Mouse (Mus musculus) hindbrain, embryonic 10.5 days (tissue): Measurements from ENCODE around the gene Homer1. TPM values are rescaled to one million over a fixed set of nuclear protein-coding genes. Genes with fewer than 3 reads are reported as not detected.

ENCODE experiments used
- DNase-seq: peaks from one replicate; pipeline ENCODE4 v3.0.0-alpha.2; 2017; ENCODE audit warnings: low spot score
- H3K27ac ChIP-seq: fragments of 300-500 bp; sonication (generic); 2 replicates; pipeline ENCODE4 v1.5.1; 2016; ENCODE audit warnings: mild to moderate bottlenecking, moderate library complexity
- H3K27me3 ChIP-seq: fragments of 300-500 bp; sonication (generic); 2 replicates; pipeline ENCODE4 v1.6.1; 2016; ENCODE audit warnings: mild to moderate bottlenecking; ENCODE audit not compliant: poor library complexity, insufficient read depth, severe bottlenecking
- H3K36me3 ChIP-seq: fragments of 300-500 bp; sonication (generic); 2 replicates; pipeline ENCODE4 v1.6.1; 2016; ENCODE audit warnings: mild to moderate bottlenecking, moderate library complexity
- H3K4me1 ChIP-seq: fragments of 300-500 bp; sonication (generic); replicated peaks from 2 replicates; pipeline ENCODE4 v1.6.1; 2016; ENCODE audit warnings: mild to moderate bottlenecking
- H3K4me3 ChIP-seq: fragments of 300-500 bp; sonication (generic); 2 replicates; pipeline ENCODE4 v1.5.1; 2016; ENCODE audit warnings: mild to moderate bottlenecking, moderate library complexity
- H3K9me3 ChIP-seq: fragments of 300-500 bp; sonication (generic); 2 replicates; pipeline ENCODE4 v1.6.1; 2016; ENCODE audit warnings: mild to moderate bottlenecking, moderate library complexity
- WGBS: fragments of 180-500 bp; shearing (Covaris S2); methylation state at CpG from one replicate; pipeline ENCODE4 v1.1.7; 2016; 5-methylcytosine and 5-hydroxymethylcytosine counted together
- polyA plus RNA-seq: library from polyadenylated mRNA; unstranded; fragments of >200 nt; fragmentation: Nextera tagmentation; extraction: Ambion mirVana; gene quantifications from 2 replicates; pipeline ENCODE4 v1.2.1, GENCODE M21; 2016

Gene Homer1
- polyA plus RNA-seq, 1 experiment from 2014 or later: 8.4 TPM

- peak overlapping the region; percentile 92 for H3K4me3 ChIP-seq
- peaks cover 52% of the 10 kb centered on the region for H3K4me1 ChIP-seq
- H3K27ac ChIP-seq: no peak overlapping the region
- no peaks in the 10 kb centered on the region for H3K9me3 ChIP-seq
- no peaks in the 10 kb centered on the region for H3K36me3 ChIP-seq
- no peaks in the 10 kb centered on the region for H3K27me3 ChIP-seq
- WGBS: 73% methylated on average over 3 of the region's 3 CpGs
- DNase-seq: no peak
Measured at GRCm38 (mm10) chr13:93306545-93306944, 7.1 kb downstream of the Homer1 start.

- no peaks in the 10 kb centered on the region for H3K27me3 ChIP-seq
- H3K27ac ChIP-seq: no peak overlapping the region
- peaks cover 46% of the 10 kb centered on the region for H3K4me1 ChIP-seq
- no peaks in the 10 kb centered on the region for H3K9me3 ChIP-seq
- no peaks in the 10 kb centered on the region for H3K36me3 ChIP-seq
- no peak overlapping the region for H3K4me3 ChIP-seq
- DNase-seq: no peak
- WGBS: 56% methylated on average over 7 of the region's 7 CpGs
Measured at GRCm38 (mm10) chr13:93307700-93308099, 8.3 kb downstream of the Homer1 start.

- 89% methylated on average over 1 of the region's 1 CpGs for WGBS
- DNase-seq: no peak
- H3K27me3 ChIP-seq: no peaks in the 10 kb centered on the region
- no peaks in the 10 kb centered on the region for H3K9me3 ChIP-seq
- H3K4me1 ChIP-seq: peaks cover 43% of the 10 kb centered on the region
- no peak overlapping the region for H3K4me3 ChIP-seq
- H3K36me3 ChIP-seq: no peaks in the 10 kb centered on the region
- H3K27ac ChIP-seq: no peak overlapping the region
Measured at GRCm38 (mm10) chr13:93309295-93309694, 9.9 kb downstream of the Homer1 start.

- Histone ChIP-seq H3K27ac (no peak overlapping the region), H3K4me3 (no peak overlapping the region), H3K36me3 (no peaks in the 10 kb centered on the region), H3K9me3 (no peaks in the 10 kb centered on the region), H3K27me3 (no peaks in the 10 kb centered on the region), H3K4me1 (peaks cover 18% of the 10 kb centered on the region)
- DNase-seq: no peak
Measured at GRCm38 (mm10) chr13:93312518-93312917, 13.1 kb downstream of the Homer1 start.

GRCm38 (mm10) chr13:93314322-93314721 lies 14.9 kb downstream of the Homer1 start:
- Histone ChIP-seq H3K27ac (no peak overlapping the region), H3K9me3 (no peaks in the 10 kb centered on the region)
- 92% methylated on average over 4 of the region's 4 CpGs for WGBS

GRCm38 (mm10) chr13:93320089-93320488 lies 20.7 kb downstream of the Homer1 start:
- H3K27me3 ChIP-seq: no peaks in the 10 kb centered on the region
- H3K36me3 ChIP-seq: no peaks in the 10 kb centered on the region
- no peak for DNase-seq
- no peak overlapping the region for H3K4me3 ChIP-seq
- no peak overlapping the region for H3K27ac ChIP-seq
- no peaks in the 10 kb centered on the region for H3K4me1 ChIP-seq
- 88% methylated on average over 5 of the region's 5 CpGs for WGBS
- no peaks in the 10 kb centered on the region for H3K9me3 ChIP-seq

More at GRCm38 (mm10) chr13:93314322-93314721, 14.9 kb downstream of the Homer1 start:
- no peaks in the 10 kb centered on the region for H3K36me3 ChIP-seq
- DNase-seq: no peak
- no peak overlapping the region for H3K4me3 ChIP-seq
- H3K4me1 ChIP-seq: 0 out of 2 replicates have a peak, but pooled peaks cover 2% of the 10 kb centered on the region
- H3K27me3 ChIP-seq: no peaks in the 10 kb centered on the region

GRCm38 (mm10) chr13:93326326-93326725 lies 26.9 kb downstream of the Homer1 start:
- DNase-seq: no peak
- Histone ChIP-seq H3K27ac (no peak overlapping the region), H3K4me3 (no peak overlapping the region), H3K36me3 (no peaks in the 10 kb centered on the region), H3K9me3 (no peaks in the 10 kb centered on the region), H3K27me3 (no peaks in the 10 kb centered on the region), H3K4me1 (no peaks in the 10 kb centered on the region)
- 80% methylated on average over 3 of the region's 3 CpGs for WGBS

GRCm38 (mm10) chr13:93331721-93332120 lies 32.3 kb downstream of the Homer1 start:
- H3K27me3 ChIP-seq: no peaks in the 10 kb centered on the region
- DNase-seq: no peak
- H3K4me3 ChIP-seq: no peak overlapping the region
- WGBS: 92% methylated on average over 2 of the region's 2 CpGs
- H3K4me1 ChIP-seq: no peaks in the 10 kb centered on the region
- no peaks in the 10 kb centered on the region for H3K9me3 ChIP-seq
- H3K36me3 ChIP-seq: no peaks in the 10 kb centered on the region
- no peak overlapping the region for H3K27ac ChIP-seq

- WGBS: 96% methylated on average over 13 of the region's 13 CpGs
- no peaks in the 10 kb centered on the region for H3K27me3 ChIP-seq
- no peaks in the 10 kb centered on the region for H3K4me1 ChIP-seq
- no peak overlapping the region for H3K4me3 ChIP-seq
- no peaks in the 10 kb centered on the region for H3K36me3 ChIP-seq
- DNase-seq: no peak
- no peaks in the 10 kb centered on the region for H3K9me3 ChIP-seq
- no peak overlapping the region for H3K27ac ChIP-seq
Measured at GRCm38 (mm10) chr13:93332491-93332890, 33.1 kb downstream of the Homer1 start.

- no peaks in the 10 kb centered on the region for H3K4me1 ChIP-seq
- H3K4me3 ChIP-seq: no peak overlapping the region
- H3K27me3 ChIP-seq: no peaks in the 10 kb centered on the region
- WGBS: 91% methylated on average over 3 of the region's 3 CpGs
- no peaks in the 10 kb centered on the region for H3K9me3 ChIP-seq
- H3K36me3 ChIP-seq: no peaks in the 10 kb centered on the region
- H3K27ac ChIP-seq: no peak overlapping the region
- DNase-seq: no peak
Measured at GRCm38 (mm10) chr13:93335337-93335736, 35.9 kb downstream of the Homer1 start.

GRCm38 (mm10) chr13:93338394-93338793 lies 39.0 kb downstream of the Homer1 start:
- Histone ChIP-seq H3K9me3 (no peaks in the 10 kb centered on the region), H3K36me3 (peaks cover 10% of the 10 kb centered on the region), H3K27me3 (no peaks in the 10 kb centered on the region), H3K4me3 (no peak overlapping the region), H3K27ac (no peak overlapping the region), H3K4me1 (no peaks in the 10 kb centered on the region)
- DNase-seq: no peak
- WGBS: 81% methylated on average over 5 of the region's 5 CpGs

GRCm38 (mm10) chr13:93340555-93341278 lies 41.3 kb downstream of the Homer1 start:
- Histone ChIP-seq H3K4me1 (no peaks in the 10 kb centered on the region), H3K36me3 (peaks cover 15% of the 10 kb centered on the region), H3K27ac (no peak overlapping the region), H3K27me3 (no peaks in the 10 kb centered on the region), H3K9me3 (no peaks in the 10 kb centered on the region), H3K4me3 (no peak overlapping the region)
- 95% methylated on average over 3 of the region's 3 CpGs for WGBS
- no peak for DNase-seq

- no peaks in the 10 kb centered on the region for H3K27me3 ChIP-seq
- peaks cover 20% of the 10 kb centered on the region for H3K36me3 ChIP-seq
- DNase-seq: no peak
- H3K9me3 ChIP-seq: no peaks in the 10 kb centered on the region
- H3K4me3 ChIP-seq: no peak overlapping the region
- WGBS: 82% methylated on average over 5 of the region's 5 CpGs
- no peak overlapping the region for H3K27ac ChIP-seq
- no peaks in the 10 kb centered on the region for H3K4me1 ChIP-seq
Measured at GRCm38 (mm10) chr13:93342641-93343040, 43.2 kb downstream of the Homer1 start.

GRCm38 (mm10) chr13:93344395-93344794 lies 45.0 kb downstream of the Homer1 start:
- H3K36me3 ChIP-seq: peaks cover 25% of the 10 kb centered on the region
- H3K27ac ChIP-seq: no peak overlapping the region
- no peaks in the 10 kb centered on the region for H3K9me3 ChIP-seq
- H3K27me3 ChIP-seq: no peaks in the 10 kb centered on the region
- WGBS: 90% methylated on average over 1 of the region's 1 CpGs
- no peak for DNase-seq
- no peaks in the 10 kb centered on the region for H3K4me1 ChIP-seq
- no peak overlapping the region for H3K4me3 ChIP-seq
